Mouse (Mus musculus): Measurements from ENCODE around the gene Syndig1l. TPM values are rescaled to one million over a fixed set of nuclear protein-coding genes. Genes with fewer than 3 reads are reported as not detected.
A peak's percentile ranks its signal among the peaks of the same experiment; 100 is the strongest.

Gene Syndig1l
- total RNA-seq, 2 experiments from 2014 or later, result not detected

- ATAC-seq (replicated peaks; ENCODE audit: poor library complexity), result peak; percentile 39; the same call in 1 of the 2 replicates
Measured at GRCm38 (mm10) chr12:84674666-84675526, 23.7 kb downstream of the Syndig1l start.

- ATAC-seq (replicated peaks; ENCODE audit: poor library complexity), result no peak
Measured at GRCm38 (mm10) chr12:84671646-84672045, 27.0 kb downstream of the Syndig1l start.

- peak; percentile 77 for ATAC-seq (replicated peaks; ENCODE audit: poor library complexity)
Measured at GRCm38 (mm10) chr12:84670555-84670954, 28.1 kb downstream of the Syndig1l start.

GRCm38 (mm10) chr12:84653912-84654311 lies 44.7 kb downstream of the Syndig1l start:
- peak; percentile 71 for ATAC-seq (replicated peaks; ENCODE audit: poor library complexity)

- ATAC-seq (replicated peaks; ENCODE audit: poor library complexity), result no peak
Measured at GRCm38 (mm10) chr12:84650234-84650633, 48.4 kb downstream of the Syndig1l start.

GRCm38 (mm10) chr12:84640654-84641053 lies 58.0 kb downstream of the Syndig1l start, which contains the start of gene Vrtn:
Gene Vrtn, plus strand, starts transcription at chr12:84641019.
- no peak for ATAC-seq (replicated peaks; ENCODE audit: poor library complexity)

GRCm38 (mm10) chr12:84640253-84640652 lies 58.4 kb downstream of the Syndig1l start:
- no peak for ATAC-seq (replicated peaks; ENCODE audit: poor library complexity)

- ATAC-seq (replicated peaks; ENCODE audit: poor library complexity), result no peak
Measured at GRCm38 (mm10) chr12:84631867-84632266, 66.8 kb downstream of the Syndig1l start.

Other genes starting within 250 kb of the Syndig1l start
- 16.3 and 17.2 TPM in 2 replicates for gene Aldh6a1, start 247.8 kb downstream of the Syndig1l start, total RNA-seq (2015)
- 9.1 and 12.0 TPM in 2 replicates for gene Aldh6a1, start 247.8 kb downstream of the Syndig1l start, total RNA-seq (2017)
- gene Lin52, start 247.4 kb downstream of the Syndig1l start, total RNA-seq (2015), result 10.1 and 15.8 TPM in 2 replicates
- 14.2 and 21.0 TPM in 2 replicates for gene Lin52, start 247.4 kb downstream of the Syndig1l start, total RNA-seq (2017)
- gene Vsx2, start 129.1 kb downstream of the Syndig1l start, total RNA-seq (2015), result not detected in 2 replicates
- gene Vsx2, start 129.1 kb downstream of the Syndig1l start, total RNA-seq (2017), result not detected in 2 replicates
- gene Abcd4, start 81.4 kb downstream of the Syndig1l start, total RNA-seq (2015), result 2.7 and 3.6 TPM in 2 replicates
- gene Abcd4, start 81.4 kb downstream of the Syndig1l start, total RNA-seq (2017), result 3.9 and 5.1 TPM in 2 replicates
- gene Vrtn, start 57.8 kb downstream of the Syndig1l start, total RNA-seq (2015), result not detected in 2 replicates
- gene Vrtn, start 57.8 kb downstream of the Syndig1l start, total RNA-seq (2017), result not detected in 2 replicates
- gene Npc2, start 74.3 kb upstream of the Syndig1l start, total RNA-seq (2015), result 98.8 and 112 TPM in 2 replicates
- 65.3 and 70.9 TPM in 2 replicates for gene Npc2, start 74.3 kb upstream of the Syndig1l start, total RNA-seq (2017)
- gene Isca2, start 74.4 kb upstream of the Syndig1l start, total RNA-seq (2015), result 98.8 and 111 TPM in 2 replicates
- 53.8 and 67.5 TPM in 2 replicates for gene Isca2, start 74.4 kb upstream of the Syndig1l start, total RNA-seq (2017)
- gene Ltbp2, start 177.7 kb upstream of the Syndig1l start, total RNA-seq (2015), result not detected in 2 replicates
- gene Ltbp2, start 177.7 kb upstream of the Syndig1l start, total RNA-seq (2017), result 1.2 TPM in 1 of 2 replicates, not detected in the other